Mouse (Mus musculus): Measurements from ENCODE around the gene Olfr1279. TPM values are rescaled to one million over a fixed set of nuclear protein-coding genes. Genes with fewer than 3 reads are reported as not detected.
"Not testable (repeated sequence)": the region's sequence is repeated elsewhere in the genome, so short reads cannot be mapped to it uniquely, and the experiment has no call there.

The Olfr1279 gene
- total and polyA plus RNA-seq, 2 experiments: not detected

- Histone ChIP-seq H3K27me3 (ENCODE audit: control insufficient read depth, insufficient read depth, low read length) (no peaks in the 10 kb centered on the region), H3K27ac (replicated peaks; ENCODE audit: insufficient read depth, low read depth, low read length) (no peak within 1 kb of the TSS), H3K9ac (ENCODE audit: low read depth, low read length) (no peak within 1 kb of the TSS), H3K36me3 (ENCODE audit: control insufficient read depth, insufficient read depth, low read length) (no peaks in the 10 kb centered on the region), H3K4me1 (ENCODE audit: control insufficient read depth, insufficient read depth, low read length) (no peaks in the 10 kb centered on the region), H3K4me3 (ENCODE audit: insufficient read depth, low read depth, low read length) (no peak within 1 kb of the TSS), H3K79me2 (ENCODE audit: control insufficient read depth, insufficient read depth, low read length) (no peaks in the 10 kb centered on the region)
- DNase-seq (ENCODE audit: extremely low read depth, low read depth, low spot score): no peak
- TF ChIP-seq POLR2A (IDR thresholded peaks at IDR 0.05; ENCODE audit: extremely low read depth, insufficient read depth, low read length) (no peak), CTCF (IDR thresholded peaks at IDR 0.05; ENCODE audit: low read depth, low read length) (no peak)
- 52% methylated on average over 2 of the region's 2 CpGs for WGBS
These were observed 25.8 kb downstream of the Olfr1279 start, which contains the start of gene Olfr1281 for GRCm38 (mm10) chr2:111326220-111326619. Gene Olfr1281, plus strand, starts transcription at chr2:111326520.

- not testable (repeated sequence) for H3K27ac ChIP-seq (replicated peaks; ENCODE audit: insufficient read depth, low read depth, low read length); H3K27me3 ChIP-seq (ENCODE audit: control insufficient read depth, insufficient read depth, low read length); H3K36me3 ChIP-seq (ENCODE audit: control insufficient read depth, insufficient read depth, low read length); DNase-seq (ENCODE audit: extremely low read depth, low read depth, low spot score); H3K9ac ChIP-seq (ENCODE audit: low read depth, low read length); H3K79me2 ChIP-seq (ENCODE audit: control insufficient read depth, insufficient read depth, low read length); H3K4me3 ChIP-seq (ENCODE audit: insufficient read depth, low read depth, low read length); H3K4me1 ChIP-seq (ENCODE audit: control insufficient read depth, insufficient read depth, low read length)
- WGBS: 83% methylated on average over 5 of the region's 5 CpGs
These were observed 33.3 kb downstream of the Olfr1279 start for GRCm38 (mm10) chr2:111333721-111334120.

GRCm38 (mm10) chr2:111335976-111336375, 35.5 kb downstream of the Olfr1279 start, which contains the start of gene Olfr1282:
Gene Olfr1282, minus strand, starts transcription at chr2:111336076.
- Histone ChIP-seq H3K4me1 (ENCODE audit: control insufficient read depth, insufficient read depth, low read length) (no peaks in the 10 kb centered on the region), H3K27ac (replicated peaks; ENCODE audit: insufficient read depth, low read depth, low read length) (no peak within 1 kb of the TSS), H3K36me3 (ENCODE audit: control insufficient read depth, insufficient read depth, low read length) (no peaks in the 10 kb centered on the region), H3K9ac (ENCODE audit: low read depth, low read length) (no peak within 1 kb of the TSS), H3K4me3 (ENCODE audit: insufficient read depth, low read depth, low read length) (no peak within 1 kb of the TSS), H3K27me3 (ENCODE audit: control insufficient read depth, insufficient read depth, low read length) (no peaks in the 10 kb centered on the region), H3K79me2 (ENCODE audit: control insufficient read depth, insufficient read depth, low read length) (no peaks in the 10 kb centered on the region)
- TF ChIP-seq POLR2A (IDR thresholded peaks at IDR 0.05; ENCODE audit: extremely low read depth, insufficient read depth, low read length) (no peak), CTCF (IDR thresholded peaks at IDR 0.05; ENCODE audit: low read depth, low read length) (no peak)
- no peak for DNase-seq (ENCODE audit: extremely low read depth, low read depth, low spot score)
- WGBS: 53% methylated on average over 2 of the region's 2 CpGs

Other genes starting within 250 kb of the Olfr1279 start
- not detected in 2 replicates for gene Gm13941, start 194.7 kb upstream of the Olfr1279 start, total RNA-seq (2014; rRNA removed)
- not detected in 2 replicates for gene Gm13941, start 194.7 kb upstream of the Olfr1279 start, polyA plus RNA-seq (2012; rRNA removed)
- not detected in 2 replicates for gene Gm15130, start 147.7 kb upstream of the Olfr1279 start, total RNA-seq (2014; rRNA removed)
- gene Gm15130, start 147.7 kb upstream of the Olfr1279 start, polyA plus RNA-seq (2012; rRNA removed): not detected in 2 replicates
- not detected in 2 replicates for gene 4930430A15Rik, start 71.0 kb upstream of the Olfr1279 start, total RNA-seq (2014; rRNA removed)
- not detected in 2 replicates for gene 4930430A15Rik, start 71.0 kb upstream of the Olfr1279 start, polyA plus RNA-seq (2012; rRNA removed)
- not detected in 2 replicates for gene Olfr1275, start 65.3 kb upstream of the Olfr1279 start, total RNA-seq (2014; rRNA removed)
- gene Olfr1275, start 65.3 kb upstream of the Olfr1279 start, polyA plus RNA-seq (2012; rRNA removed): not detected in 2 replicates
- not detected in 2 replicates for gene Olfr1276, start 46.1 kb upstream of the Olfr1279 start, total RNA-seq (2014; rRNA removed)
- not detected in 2 replicates for gene Olfr1276, start 46.1 kb upstream of the Olfr1279 start, polyA plus RNA-seq (2012; rRNA removed)
- gene Olfr1277, start 26.5 kb upstream of the Olfr1279 start, total RNA-seq (2014; rRNA removed): not detected in 2 replicates
- gene Olfr1277, start 26.5 kb upstream of the Olfr1279 start, polyA plus RNA-seq (2012; rRNA removed): not detected in 2 replicates
- gene Olfr1278, start 10.5 kb upstream of the Olfr1279 start, total RNA-seq (2014; rRNA removed): not detected in 2 replicates
- gene Olfr1278, start 10.5 kb upstream of the Olfr1279 start, polyA plus RNA-seq (2012; rRNA removed): not detected in 2 replicates
- not detected in 2 replicates for gene Olfr1280, start 13.4 kb downstream of the Olfr1279 start, total RNA-seq (2014; rRNA removed)
- gene Olfr1280, start 13.4 kb downstream of the Olfr1279 start, polyA plus RNA-seq (2012; rRNA removed): not detected in 2 replicates
- gene Olfr1281, start 25.9 kb downstream of the Olfr1279 start, total RNA-seq (2014; rRNA removed): not detected in 2 replicates
- not detected in 2 replicates for gene Olfr1281, start 25.9 kb downstream of the Olfr1279 start, polyA plus RNA-seq (2012; rRNA removed)
- not detected in 2 replicates for gene Olfr1282, start 35.4 kb downstream of the Olfr1279 start, total RNA-seq (2014; rRNA removed)
- gene Olfr1282, start 35.4 kb downstream of the Olfr1279 start, polyA plus RNA-seq (2012; rRNA removed): not detected in 2 replicates
- gene Olfr1283, start 66.2 kb downstream of the Olfr1279 start, total RNA-seq (2014; rRNA removed): not detected in 2 replicates
- gene Olfr1283, start 66.2 kb downstream of the Olfr1279 start, polyA plus RNA-seq (2012; rRNA removed): not detected in 2 replicates
- not detected in 2 replicates for gene Olfr1284, start 74.9 kb downstream of the Olfr1279 start, total RNA-seq (2014; rRNA removed)
- not detected in 2 replicates for gene Olfr1284, start 74.9 kb downstream of the Olfr1279 start, polyA plus RNA-seq (2012; rRNA removed)
- gene Olfr1286, start 122.5 kb downstream of the Olfr1279 start, total RNA-seq (2014; rRNA removed): not detected in 2 replicates
- gene Olfr1286, start 122.5 kb downstream of the Olfr1279 start, polyA plus RNA-seq (2012; rRNA removed): not detected in 2 replicates
- gene Olfr1287, start 148.5 kb downstream of the Olfr1279 start, total RNA-seq (2014; rRNA removed): not detected in 2 replicates
- not detected in 2 replicates for gene Olfr1287, start 148.5 kb downstream of the Olfr1279 start, polyA plus RNA-seq (2012; rRNA removed)
- gene Olfr1288, start 173.5 kb downstream of the Olfr1279 start, total RNA-seq (2014; rRNA removed): not detected in 2 replicates
- gene Olfr1288, start 173.5 kb downstream of the Olfr1279 start, polyA plus RNA-seq (2012; rRNA removed): not detected in 2 replicates
- gene Olfr1289, start 180.2 kb downstream of the Olfr1279 start, total RNA-seq (2014; rRNA removed): not detected in 2 replicates
- not detected in 2 replicates for gene Olfr1289, start 180.2 kb downstream of the Olfr1279 start, polyA plus RNA-seq (2012; rRNA removed)
- not detected in 2 replicates for gene Olfr1290, start 193.2 kb downstream of the Olfr1279 start, total RNA-seq (2014; rRNA removed)
- not detected in 2 replicates for gene Olfr1290, start 193.2 kb downstream of the Olfr1279 start, polyA plus RNA-seq (2012; rRNA removed)
- gene Olfr1291-ps1, start 196.5 kb downstream of the Olfr1279 start, total RNA-seq (2014; rRNA removed): not detected in 2 replicates
- gene Olfr1291-ps1, start 196.5 kb downstream of the Olfr1279 start, polyA plus RNA-seq (2012; rRNA removed): not detected in 2 replicates
- not detected in 2 replicates for gene Olfr1293-ps, start 224.6 kb downstream of the Olfr1279 start, total RNA-seq (2014; rRNA removed)
- not detected in 2 replicates for gene Olfr1293-ps, start 224.6 kb downstream of the Olfr1279 start, polyA plus RNA-seq (2012; rRNA removed)
- gene Olfr1294, start 239.7 kb downstream of the Olfr1279 start, total RNA-seq (2014; rRNA removed): not detected in 2 replicates
- gene Olfr1294, start 239.7 kb downstream of the Olfr1279 start, polyA plus RNA-seq (2012; rRNA removed): not detected in 2 replicates

All from liver, adult 2 months (tissue).